Mouse (Mus musculus) limb, embryonic 12.5 days (tissue): ENCODE results near the gene Gm3336. TPM values are rescaled to one million over a fixed set of nuclear protein-coding genes. Genes with fewer than 3 reads are reported as not detected.

Experiments
- ATAC-seq: fragments of 200-750 bp; cut with Nextera tagmentation; 2 replicates; pipeline ENCODE4 v1.8.0; 2017; ENCODE audit warnings: low read depth, moderate TSS enrichment; ENCODE audit not compliant: insufficient number of reproducible peaks, insufficient read depth, low FRiP score, low TSS enrichment
- H3K27ac ChIP-seq: fragments of 300-500 bp; sonication (generic); 2 replicates; pipeline ENCODE4 v1.5.1; 2016; ENCODE audit warnings: mild to moderate bottlenecking, moderate library complexity
- H3K27me3 ChIP-seq: fragments of 300-500 bp; sonication (generic); 2 replicates; pipeline ENCODE4 v1.6.1; 2016; ENCODE audit warnings: mild to moderate bottlenecking, moderate library complexity
- H3K36me3 ChIP-seq: fragments of 300-500 bp; sonication (generic); 2 replicates; pipeline ENCODE4 v1.6.1; 2016; ENCODE audit warnings: mild to moderate bottlenecking, moderate library complexity
- H3K4me1 ChIP-seq: fragments of 300-500 bp; sonication (generic); replicated peaks from 2 replicates; pipeline ENCODE4 v1.6.1; 2016
- H3K4me2 ChIP-seq: fragments of 300-500 bp; sonication (generic); 2 replicates; pipeline ENCODE4 v1.6.1; 2016; ENCODE audit warnings: mild to moderate bottlenecking, moderate library complexity
- H3K4me3 ChIP-seq: fragments of 300-500 bp; sonication (generic); replicated peaks from 2 replicates; pipeline ENCODE4 v1.5.1; 2016; ENCODE audit warnings: mild to moderate bottlenecking
- H3K9ac ChIP-seq: fragments of 300-500 bp; sonication (generic); replicated peaks from 2 replicates; pipeline ENCODE4 v1.6.1; 2016; ENCODE audit warnings: mild to moderate bottlenecking, moderate library complexity
- H3K9me3 ChIP-seq: fragments of 300-500 bp; sonication (generic); 2 replicates; pipeline ENCODE4 v1.6.1; 2016; ENCODE audit warnings: mild to moderate bottlenecking, moderate library complexity
- WGBS: fragments of 180-500 bp; shearing (Covaris S2); methylation state at CpG from one replicate; pipeline ENCODE4 v1.1.7; 2016; 5-methylcytosine and 5-hydroxymethylcytosine counted together
- polyA plus RNA-seq: library from polyadenylated mRNA; unstranded; fragments of >200 nt; fragmentation: Nextera tagmentation; extraction: Ambion mirVana; gene quantifications from 2 replicates; pipeline ENCODE4 v1.2.1, GENCODE M21; 2016

Gene Gm3336
- polyA plus RNA-seq, 1 experiment from 2014 or later, result not detected

GRCm38 (mm10) chr8:70695318-70696018 lies 22.9 kb upstream of the Gm3336 start:
- no peak for ATAC-seq
- H3K9me3 ChIP-seq, result no peaks in the 10 kb centered on the region
- no peaks in the 10 kb centered on the region for H3K27me3 ChIP-seq
- no peaks in the 10 kb centered on the region for H3K36me3 ChIP-seq
- H3K4me1 ChIP-seq, result peaks cover 59% of the 10 kb centered on the region
- H3K4me2 ChIP-seq, result peak overlapping the region; percentile 72
- peak overlapping the region; percentile 27 for H3K9ac ChIP-seq
- WGBS, result 22% methylated on average over 32 of the region's 32 CpGs
- H3K27ac ChIP-seq, result peak overlapping the region; percentile 99
- 0 out of 2 replicates have a peak overlapping the region, but pooled peaks have one; percentile 2 for H3K4me3 ChIP-seq

- WGBS, result 4% methylated on average over 31 of the region's 31 CpGs
- Histone ChIP-seq H3K4me3 (peak overlapping the region; percentile 25), H3K36me3 (no peaks in the 10 kb centered on the region), H3K4me2 (peak overlapping the region; percentile 72), H3K27me3 (no peaks in the 10 kb centered on the region), H3K4me1 (peaks cover 60% of the 10 kb centered on the region), H3K9ac (peak overlapping the region; percentile 32), H3K27ac (peak overlapping the region; percentile 99), H3K9me3 (no peaks in the 10 kb centered on the region)
- no peak for ATAC-seq
Observed at GRCm38 (mm10) chr8:70696019-70696885, 22.1 kb upstream of the Gm3336 start.

- ATAC-seq, result no peak
- Histone ChIP-seq H3K36me3 (peaks cover under 1% of the 10 kb centered on the region; the same call in 1 of the 2 replicates), H3K9me3 (no peaks in the 10 kb centered on the region), H3K27me3 (no peaks in the 10 kb centered on the region), H3K27ac (peak overlapping the region; percentile 99), H3K4me2 (peak overlapping the region; percentile 72), H3K4me1 (peaks cover 60% of the 10 kb centered on the region), H3K4me3 (peak overlapping the region; percentile 25), H3K9ac (peak overlapping the region; percentile 32; the same call in 1 of the 2 replicates)
- 19% methylated on average over 4 of the region's 4 CpGs for WGBS
Observed at GRCm38 (mm10) chr8:70696946-70697345, 21.4 kb upstream of the Gm3336 start.

- Histone ChIP-seq H3K4me1 (peaks cover 61% of the 10 kb centered on the region), H3K27ac (peak overlapping the region; percentile 99), H3K27me3 (no peaks in the 10 kb centered on the region), H3K36me3 (peaks cover 8% of the 10 kb centered on the region), H3K9ac (no peak overlapping the region), H3K4me2 (peak overlapping the region; percentile 72), H3K4me3 (peak overlapping the region; percentile 99), H3K9me3 (no peaks in the 10 kb centered on the region)
- WGBS, result 70% methylated on average over 12 of the region's 12 CpGs
- ATAC-seq, result no peak
Observed at GRCm38 (mm10) chr8:70697366-70698250, 20.7 kb upstream of the Gm3336 start.

GRCm38 (mm10) chr8:70698310-70699109 lies 19.8 kb upstream of the Gm3336 start, which contains the start of gene Jund:
Jund (plus strand) TSS chr8:70698949.
- no peaks in the 10 kb centered on the region for H3K9me3 ChIP-seq
- peak within 1 kb of the TSS; percentile 72 for H3K4me2 ChIP-seq
- no peaks in the 10 kb centered on the region for H3K27me3 ChIP-seq
- H3K36me3 ChIP-seq, result peaks cover 17% of the 10 kb centered on the region
- peak; percentile 79 for ATAC-seq
- peak within 1 kb of the TSS; percentile 99 for H3K4me3 ChIP-seq
- H3K9ac ChIP-seq, result peak within 1 kb of the TSS; percentile 99
- under 1% methylated on average over 69 of the region's 69 CpGs for WGBS
- H3K4me1 ChIP-seq, result peaks cover 60% of the 10 kb centered on the region
- H3K27ac ChIP-seq, result peak within 1 kb of the TSS; percentile 99

- no peaks in the 10 kb centered on the region for H3K27me3 ChIP-seq
- H3K36me3 ChIP-seq, result peaks cover 18% of the 10 kb centered on the region
- peak overlapping the region; percentile 99 for H3K4me3 ChIP-seq
- no peaks in the 10 kb centered on the region for H3K9me3 ChIP-seq
- peaks cover 57% of the 10 kb centered on the region for H3K4me1 ChIP-seq
- under 1% methylated on average over 78 of the region's 89 CpGs for WGBS
- H3K4me2 ChIP-seq, result peak overlapping the region; percentile 72
- ATAC-seq, result 0 out of 2 replicates have a peak, but pooled peaks have one; percentile 0
- peak overlapping the region; percentile 99 for H3K9ac ChIP-seq
- H3K27ac ChIP-seq, result peak overlapping the region; percentile 99
Observed at GRCm38 (mm10) chr8:70699116-70699833, 19.1 kb upstream of the Gm3336 start.

- no peak for ATAC-seq
- peak overlapping the region; percentile 72 for H3K4me2 ChIP-seq
- no peaks in the 10 kb centered on the region for H3K9me3 ChIP-seq
- peaks cover 52% of the 10 kb centered on the region for H3K4me1 ChIP-seq
- peak overlapping the region; percentile 99 for H3K9ac ChIP-seq
- H3K36me3 ChIP-seq, result peaks cover 18% of the 10 kb centered on the region
- peak overlapping the region; percentile 99 for H3K27ac ChIP-seq
- under 1% methylated on average over 57 of the region's 59 CpGs for WGBS
- H3K4me3 ChIP-seq, result peak overlapping the region; percentile 99
- H3K27me3 ChIP-seq, result no peaks in the 10 kb centered on the region
Observed at GRCm38 (mm10) chr8:70699834-70700554, 18.3 kb upstream of the Gm3336 start.

- peak; percentile 16; the same call in 1 of the 2 replicates for ATAC-seq
- Histone ChIP-seq H3K9me3 (no peaks in the 10 kb centered on the region), H3K27ac (peak overlapping the region; percentile 99), H3K36me3 (peaks cover 18% of the 10 kb centered on the region), H3K9ac (peak overlapping the region; percentile 99), H3K27me3 (no peaks in the 10 kb centered on the region), H3K4me2 (peak overlapping the region; percentile 72), H3K4me1 (peaks cover 47% of the 10 kb centered on the region), H3K4me3 (peak overlapping the region; percentile 99)
- 0% methylated on average over 15 of the region's 20 CpGs for WGBS
Observed at GRCm38 (mm10) chr8:70700555-70700922, 17.8 kb upstream of the Gm3336 start.
